Mouse (Mus musculus): Measurements from ENCODE around the gene BC051665. TPM values are rescaled to one million over a fixed set of nuclear protein-coding genes. Genes with fewer than 3 reads are reported as not detected.
A peak's percentile ranks its signal among the peaks of the same experiment; 100 is the strongest.

Gene BC051665
- polyA plus RNA-seq, 1 experiment from 2014 or later = not detected

- H3K4me2 ChIP-seq (replicated peaks) = no peak overlapping the region
- H3K27me3 ChIP-seq = no peaks in the 10 kb centered on the region
- H3K4me3 ChIP-seq = no peak overlapping the region
- no peak overlapping the region for H3K27ac ChIP-seq
- H3K36me3 ChIP-seq = peaks cover 45% of the 10 kb centered on the region
- H3K9ac ChIP-seq = no peak overlapping the region
- no peak for ATAC-seq (ENCODE audit: low FRiP score, low read depth)
- no peaks in the 10 kb centered on the region for H3K9me3 ChIP-seq
- peaks cover 21% of the 10 kb centered on the region for H3K4me1 ChIP-seq
- 90% methylated on average over 6 of the region's 6 CpGs for WGBS
Measured at GRCm38 (mm10) chr13:60740248-60740647, 45.9 kb downstream of the BC051665 start.

- peaks cover 21% of the 10 kb centered on the region for H3K4me1 ChIP-seq
- peak; percentile 82; the same call in 1 of the 2 replicates for ATAC-seq (ENCODE audit: low FRiP score, low read depth)
- peak overlapping the region; percentile 57 for H3K4me2 ChIP-seq (replicated peaks)
- 7% methylated on average over 9 of the region's 9 CpGs for WGBS
- peak overlapping the region; percentile 20 for H3K4me3 ChIP-seq
- peak overlapping the region; percentile 72; the same call in 1 of the 2 replicates for H3K27ac ChIP-seq
- H3K36me3 ChIP-seq = peaks cover 50% of the 10 kb centered on the region
- no peaks in the 10 kb centered on the region for H3K27me3 ChIP-seq
- no peaks in the 10 kb centered on the region for H3K9me3 ChIP-seq
- 0 out of 2 replicates have a peak overlapping the region, but pooled peaks have one; percentile 31 for H3K9ac ChIP-seq
Measured at GRCm38 (mm10) chr13:60738429-60738828, 47.7 kb downstream of the BC051665 start.

DNA sequence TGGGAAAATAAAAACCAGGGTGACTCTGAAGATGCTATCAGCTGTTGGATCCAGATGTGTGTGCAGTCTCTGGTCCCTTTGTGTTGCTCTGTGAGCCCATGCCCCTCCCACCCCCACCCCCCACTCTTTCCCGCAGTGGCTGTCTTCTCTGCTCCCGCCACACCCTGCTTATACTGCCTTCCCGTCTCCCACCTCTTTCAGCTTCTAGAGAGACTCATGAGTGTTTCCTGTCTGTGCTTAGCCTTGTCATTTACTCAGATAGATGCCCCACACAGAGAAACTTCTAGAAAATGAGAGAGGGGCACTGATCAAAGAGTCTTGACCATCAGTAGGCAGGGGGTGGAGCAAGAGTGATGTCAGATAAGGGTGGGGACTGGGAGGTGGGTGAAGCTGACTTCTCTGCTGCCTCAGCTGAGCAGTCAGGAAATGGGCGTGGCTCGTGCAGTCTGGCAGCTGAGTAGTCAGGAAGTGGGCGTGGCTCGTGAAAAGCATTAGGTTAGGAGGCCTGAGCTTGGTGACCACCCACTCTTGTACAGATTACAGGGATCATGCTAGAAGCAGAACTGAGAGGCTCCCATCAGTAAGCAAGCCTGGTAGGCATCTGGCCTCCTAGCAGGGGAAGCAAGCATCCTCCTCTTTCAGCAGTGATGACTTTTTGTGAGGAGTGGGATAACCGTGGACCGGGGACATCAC, 48.4 kb downstream of the BC051665 start:
- H3K4me1 ChIP-seq = peaks cover 21% of the 10 kb centered on the region
- peak overlapping the region; percentile 20 for H3K4me3 ChIP-seq
- H3K4me2 ChIP-seq (replicated peaks) = peak overlapping the region; percentile 57
- H3K36me3 ChIP-seq = peaks cover 52% of the 10 kb centered on the region
- H3K27me3 ChIP-seq = no peaks in the 10 kb centered on the region
- 0 out of 2 replicates have a peak overlapping the region, but pooled peaks have one; percentile 31 for H3K9ac ChIP-seq
- ATAC-seq (ENCODE audit: low FRiP score, low read depth) = peak; percentile 88
- WGBS = 5% methylated on average over 9 of the region's 9 CpGs
- no peaks in the 10 kb centered on the region for H3K9me3 ChIP-seq
- H3K27ac ChIP-seq = peak overlapping the region; percentile 72; the same call in 1 of the 2 replicates

GRCm38 (mm10) chr13:60736421-60737105, 49.6 kb downstream of the BC051665 start:
- H3K4me2 ChIP-seq (replicated peaks) = no peak overlapping the region
- H3K27me3 ChIP-seq = no peaks in the 10 kb centered on the region
- no peak overlapping the region for H3K9ac ChIP-seq
- H3K27ac ChIP-seq = no peak overlapping the region
- WGBS = 86% methylated on average over 13 of the region's 13 CpGs
- ATAC-seq (ENCODE audit: low FRiP score, low read depth) = no peak
- peaks cover 54% of the 10 kb centered on the region for H3K36me3 ChIP-seq
- peaks cover 21% of the 10 kb centered on the region for H3K4me1 ChIP-seq
- no peak overlapping the region for H3K4me3 ChIP-seq
- H3K9me3 ChIP-seq = no peaks in the 10 kb centered on the region

DNA sequence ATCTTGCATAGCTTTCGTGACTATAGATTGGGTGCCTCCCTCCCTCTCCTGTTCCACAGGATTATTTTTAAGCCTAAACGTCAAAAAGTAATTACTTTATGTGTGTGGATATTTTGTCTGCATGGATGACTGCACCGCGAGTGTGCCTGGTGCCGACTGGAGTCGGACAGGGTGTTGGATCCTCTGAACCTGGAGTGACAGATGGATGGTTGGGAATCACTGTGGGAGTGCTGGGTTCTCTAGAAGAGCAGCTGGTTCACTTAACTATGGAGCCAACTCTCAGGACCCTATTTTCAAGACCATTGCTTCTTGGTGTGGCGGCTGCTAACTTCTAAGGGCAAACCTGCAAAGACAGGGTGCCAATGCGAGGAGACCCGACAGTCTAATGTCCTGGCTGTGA, 50.9 kb downstream of the BC051665 start:
- Histone ChIP-seq H3K36me3 (peaks cover 58% of the 10 kb centered on the region), H3K4me3 (no peak overlapping the region), H3K9ac (no peak overlapping the region), H3K27me3 (no peaks in the 10 kb centered on the region), H3K4me1 (peaks cover 21% of the 10 kb centered on the region), H3K4me2 (replicated peaks) (no peak overlapping the region), H3K9me3 (no peaks in the 10 kb centered on the region), H3K27ac (no peak overlapping the region)
- 94% methylated on average over 9 of the region's 9 CpGs for WGBS
- no peak for ATAC-seq (ENCODE audit: low FRiP score, low read depth)

Other genes with a start within 250 kb of the BC051665 start
- 20.5 and 23.0 TPM in 2 replicates for gene Dapk1, start 184.4 kb downstream of the BC051665 start, polyA plus RNA-seq (2015; fragmentation: Nextera tagmentation; extraction: Ambion mirVana)
- not detected in 2 replicates for gene Ctsll3, start 16.5 kb upstream of the BC051665 start, polyA plus RNA-seq (2015; fragmentation: Nextera tagmentation; extraction: Ambion mirVana)
- 0.18 TPM in 1 of 2 replicates, not detected in the other for gene 4930486L24Rik, start 78.1 kb upstream of the BC051665 start, polyA plus RNA-seq (2015; fragmentation: Nextera tagmentation; extraction: Ambion mirVana)
- 0.22 TPM in 1 of 2 replicates, not detected in the other for gene Gm49392, start 110.5 kb upstream of the BC051665 start, polyA plus RNA-seq (2015; fragmentation: Nextera tagmentation; extraction: Ambion mirVana)
- gene Ctla2b, start 111.1 kb upstream of the BC051665 start, polyA plus RNA-seq (2015; fragmentation: Nextera tagmentation; extraction: Ambion mirVana) = 2.6 and 3.4 TPM in 2 replicates
- not detected in 2 replicates for gene Tpbpb, start 118.5 kb upstream of the BC051665 start, polyA plus RNA-seq (2015; fragmentation: Nextera tagmentation; extraction: Ambion mirVana)
- gene Gm49393, start 149.2 kb upstream of the BC051665 start, polyA plus RNA-seq (2015; fragmentation: Nextera tagmentation; extraction: Ambion mirVana) = not detected in 2 replicates
- gene Gm49391, start 150.2 kb upstream of the BC051665 start, polyA plus RNA-seq (2015; fragmentation: Nextera tagmentation; extraction: Ambion mirVana) = 0.22 and 0.52 TPM in 2 replicates
- 19.2 and 23.1 TPM in 2 replicates for gene Ctla2a, start 150.3 kb upstream of the BC051665 start, polyA plus RNA-seq (2015; fragmentation: Nextera tagmentation; extraction: Ambion mirVana)
- gene Tpbpa, start 155.6 kb upstream of the BC051665 start, polyA plus RNA-seq (2015; fragmentation: Nextera tagmentation; extraction: Ambion mirVana) = not detected in 2 replicates
- not detected in 2 replicates for gene Ctsj, start 219.6 kb upstream of the BC051665 start, polyA plus RNA-seq (2015; fragmentation: Nextera tagmentation; extraction: Ambion mirVana)